Mouse (Mus musculus) lung, embryonic 16.5 days (tissue): ENCODE results near the gene Wnt2. TPM values are rescaled to one million over a fixed set of nuclear protein-coding genes. Genes with fewer than 3 reads are reported as not detected.
A peak's percentile ranks its signal among the peaks of the same experiment; 100 is the strongest.

Source experiments
- ATAC-seq: fragments of 200-750 bp; cut with Nextera tagmentation; 2 replicates; pipeline ENCODE4 v1.8.0; 2017; ENCODE audit warnings: low read depth, mild to moderate bottlenecking, moderate library complexity
- H3K27ac ChIP-seq: fragments of 300-500 bp; sonication (generic); 2 replicates; pipeline ENCODE4 v1.5.1; 2014; ENCODE audit warnings: mild to moderate bottlenecking, control low read depth, low read length
- H3K27me3 ChIP-seq: fragments of 300-500 bp; sonication (generic); 2 replicates; pipeline ENCODE4 v1.6.1; 2014; ENCODE audit warnings: low read depth, low read length, mixed read lengths; ENCODE audit not compliant: control insufficient read depth, insufficient read depth
- H3K36me3 ChIP-seq: fragments of 300-500 bp; sonication (generic); 2 replicates; pipeline ENCODE4 v1.6.1; 2014; ENCODE audit warnings: low read length; ENCODE audit not compliant: control insufficient read depth, insufficient read depth
- H3K4me1 ChIP-seq: fragments of 300-500 bp; sonication (generic); replicated peaks from 2 replicates; pipeline ENCODE4 v1.6.1; 2014; ENCODE audit warnings: low read length, mixed read lengths; ENCODE audit not compliant: control insufficient read depth, insufficient read depth
- H3K4me2 ChIP-seq: fragments of 300-500 bp; sonication (generic); 2 replicates; pipeline ENCODE4 v1.6.1; 2014; ENCODE audit warnings: low read depth, low read length, control low read depth
- H3K4me3 ChIP-seq: fragments of 300-500 bp; sonication (generic); 2 replicates; pipeline ENCODE4 v1.5.1; 2014; ENCODE audit warnings: mild to moderate bottlenecking, low read length, control low read depth
- H3K9ac ChIP-seq: fragments of 300-500 bp; sonication (generic); 2 replicates; pipeline ENCODE4 v1.6.1; 2014; ENCODE audit warnings: low read length, control low read depth
- H3K9me3 ChIP-seq: fragments of 300-500 bp; sonication (generic); 2 replicates; pipeline ENCODE4 v1.6.1; 2016; ENCODE audit warnings: low read length; ENCODE audit not compliant: control insufficient read depth
- WGBS: fragments of 180-500 bp; shearing (Covaris S2); extraction: QIAGEN DNeasy Blood & Tissue Kit; methylation state at CpG from one replicate; pipeline ENCODE4 v1.1.7; 2014; 5-methylcytosine and 5-hydroxymethylcytosine counted together
- polyA plus RNA-seq: library from polyadenylated mRNA; unstranded; fragments of >200 nt; fragmentation: Nextera tagmentation; extraction: Ambion mirVana; gene quantifications from 2 replicates; pipeline ENCODE4 v1.2.1, GENCODE M21; 2015

Wnt2 gene
- polyA plus RNA-seq, 1 experiment from 2014 or later: 76.8 TPM

DNA sequence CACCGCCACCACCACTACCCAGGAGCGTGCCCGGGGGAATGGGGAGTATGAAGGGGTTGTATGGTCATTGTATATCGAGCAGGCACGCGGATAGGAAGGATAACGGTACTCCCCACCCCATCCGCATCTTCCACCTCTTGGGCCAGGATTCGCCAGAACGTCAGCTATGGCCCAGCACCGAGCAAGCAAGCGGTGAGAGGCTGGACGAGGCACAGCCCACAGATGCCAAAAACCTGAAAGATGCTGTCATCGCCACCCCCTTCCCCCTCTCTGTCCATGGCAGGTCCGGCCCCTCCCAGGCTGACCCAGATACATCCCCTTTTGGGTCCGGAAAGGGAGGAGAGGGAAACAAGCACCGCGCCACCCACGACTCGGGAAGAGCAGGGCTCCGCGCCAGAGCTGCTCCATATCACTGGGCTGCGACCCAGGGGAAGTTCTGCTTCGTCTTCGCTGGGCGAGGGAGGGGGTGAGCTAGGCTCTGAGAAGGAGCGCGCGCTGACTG lies 1.2 kb upstream of the Wnt2 start:
- H3K4me3 ChIP-seq: peak overlapping the region; percentile 55
- no peaks in the 10 kb centered on the region for H3K36me3 ChIP-seq
- H3K4me2 ChIP-seq: peak overlapping the region; percentile 80
- ATAC-seq: peak; percentile 94
- peak overlapping the region; percentile 89 for H3K27ac ChIP-seq
- peaks cover 34% of the 10 kb centered on the region for H3K27me3 ChIP-seq
- 3% methylated on average over 29 of the region's 29 CpGs for WGBS
- no peaks in the 10 kb centered on the region for H3K9me3 ChIP-seq
- H3K4me1 ChIP-seq: peaks cover 12% of the 10 kb centered on the region
- H3K9ac ChIP-seq: peak overlapping the region; percentile 69

DNA sequence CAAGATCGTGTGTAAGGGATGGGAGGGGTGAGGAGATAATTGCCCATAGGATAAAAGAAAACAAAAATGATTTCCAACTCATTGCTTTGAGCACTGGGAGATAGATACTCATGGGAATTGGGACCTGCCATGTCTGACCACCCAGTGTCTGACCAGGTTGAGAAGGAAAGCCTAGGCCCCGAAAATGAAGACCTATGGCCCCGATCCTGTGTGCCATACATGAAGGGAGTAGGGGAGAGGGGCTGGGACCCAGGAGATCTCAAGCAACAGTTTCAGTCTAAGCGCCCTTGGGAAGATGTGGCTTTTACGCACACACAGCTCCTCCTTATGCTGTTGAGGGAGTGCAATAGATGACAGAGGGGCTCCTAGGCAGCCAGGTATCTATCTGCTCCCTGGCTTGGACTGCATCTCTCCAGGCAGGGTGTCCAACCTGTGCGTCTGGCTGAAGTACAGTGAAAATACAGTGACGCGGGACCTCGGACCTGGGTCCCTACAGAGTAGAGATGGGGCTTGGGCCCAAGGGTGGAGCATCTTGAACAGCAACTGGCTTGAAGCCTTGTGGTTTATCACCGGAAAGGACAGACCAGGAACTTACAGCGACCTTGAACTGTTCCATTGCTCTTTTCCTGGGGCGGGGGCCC lies 603 bp upstream of the Wnt2 start:
- Histone ChIP-seq H3K4me2 (peak overlapping the region; percentile 80), H3K27me3 (peaks cover 34% of the 10 kb centered on the region), H3K27ac (peak overlapping the region; percentile 89), H3K4me3 (peak overlapping the region; percentile 55), H3K9ac (peak overlapping the region; percentile 69), H3K36me3 (no peaks in the 10 kb centered on the region), H3K4me1 (peaks cover 12% of the 10 kb centered on the region), H3K9me3 (no peaks in the 10 kb centered on the region)
- WGBS: 10% methylated on average over 11 of the region's 12 CpGs
- peak; percentile 8; the same call in 1 of the 2 replicates for ATAC-seq

DNA sequence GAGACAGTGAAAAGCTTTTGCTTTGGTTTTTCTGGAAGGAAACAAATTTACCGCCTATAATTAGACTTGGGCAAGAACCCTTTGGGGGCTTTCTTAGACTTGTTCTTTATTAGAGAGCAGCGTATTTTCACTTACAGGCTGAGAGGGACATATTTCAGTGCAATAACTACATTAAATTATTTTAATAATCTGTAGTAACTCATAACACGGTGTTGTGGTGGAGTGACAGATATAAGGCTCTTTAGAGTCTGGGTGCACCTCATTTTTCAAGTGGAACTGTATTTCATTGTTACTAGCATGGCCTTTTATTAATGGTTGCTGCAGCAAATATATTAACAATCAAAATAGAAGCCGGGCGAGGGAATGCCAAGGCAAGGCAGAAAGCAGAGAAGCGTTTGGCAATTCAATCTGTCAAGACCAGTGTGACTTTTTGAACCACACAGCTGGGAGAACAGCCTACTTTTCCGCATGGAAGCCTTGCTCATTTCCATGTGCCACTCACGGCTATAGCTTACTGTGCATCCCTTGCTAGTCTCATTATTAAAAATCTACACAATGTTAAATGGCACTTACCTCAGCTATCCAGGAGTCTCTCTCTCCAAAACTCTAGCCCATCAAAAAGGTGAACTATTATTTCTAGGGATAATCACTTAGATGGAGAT lies 6.1 kb downstream of the Wnt2 start:
- no peak overlapping the region for H3K27ac ChIP-seq
- no peaks in the 10 kb centered on the region for H3K9me3 ChIP-seq
- 0 out of 2 replicates have a peak overlapping the region, but pooled peaks have one; percentile 2 for H3K4me2 ChIP-seq
- no peaks in the 10 kb centered on the region for H3K36me3 ChIP-seq
- no peak overlapping the region for H3K9ac ChIP-seq
- 79% methylated on average over 8 of the region's 8 CpGs for WGBS
- H3K27me3 ChIP-seq: peaks cover 6% of the 10 kb centered on the region; the same call in 1 of the 2 replicates
- H3K4me1 ChIP-seq: no peaks in the 10 kb centered on the region
- no peak overlapping the region for H3K4me3 ChIP-seq
- no peak for ATAC-seq

DNA sequence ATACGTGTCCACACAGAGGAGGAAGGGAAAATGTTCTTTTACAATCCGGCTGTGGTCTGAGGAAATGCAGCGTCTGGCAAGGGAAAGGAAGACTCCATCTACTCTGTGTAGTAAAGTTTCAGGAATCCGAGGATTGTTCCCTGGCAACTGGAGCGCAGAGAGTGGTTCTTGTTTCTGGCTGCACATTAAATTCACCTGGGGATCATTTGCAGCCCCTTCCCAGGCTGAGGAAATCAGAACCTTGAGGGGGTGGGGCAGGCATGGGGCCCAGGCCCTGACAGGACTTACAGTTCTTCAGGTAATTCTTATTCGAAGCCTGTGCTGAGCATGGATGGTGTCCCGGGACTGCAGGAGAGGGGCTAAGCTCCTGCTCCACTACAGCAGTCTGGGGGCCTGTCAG lies 17.0 kb downstream of the Wnt2 start:
- Histone ChIP-seq H3K27ac (no peak overlapping the region), H3K27me3 (no peaks in the 10 kb centered on the region), H3K4me1 (no peaks in the 10 kb centered on the region), H3K4me2 (no peak overlapping the region), H3K9me3 (no peaks in the 10 kb centered on the region), H3K4me3 (no peak overlapping the region), H3K36me3 (no peaks in the 10 kb centered on the region), H3K9ac (no peak overlapping the region)
- no peak for ATAC-seq
- WGBS: 72% methylated on average over 7 of the region's 7 CpGs

DNA sequence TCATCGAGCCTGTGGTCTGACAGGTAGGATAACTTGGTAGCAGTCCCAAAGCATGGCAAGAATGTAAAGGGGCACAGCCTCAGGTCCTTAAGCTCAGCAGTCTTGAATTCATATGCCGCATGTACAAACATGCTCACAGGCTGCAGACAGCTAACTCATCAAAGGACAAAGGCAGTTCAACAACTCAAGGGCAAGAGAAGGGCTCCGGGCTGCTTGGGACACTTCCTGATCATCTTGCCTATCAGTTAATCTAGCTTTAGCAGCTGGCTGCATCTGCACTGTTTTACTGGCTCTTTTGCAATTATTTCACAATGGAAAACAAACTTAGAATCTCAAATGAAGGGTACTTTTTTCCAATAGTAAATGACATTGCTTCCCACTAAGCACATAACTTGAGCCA lies 23.0 kb downstream of the Wnt2 start:
- ATAC-seq: peak; percentile 93
- H3K27ac ChIP-seq: peak overlapping the region; percentile 74
- H3K9me3 ChIP-seq: no peaks in the 10 kb centered on the region
- 33% methylated on average over 3 of the region's 3 CpGs for WGBS
- H3K4me3 ChIP-seq: no peak overlapping the region
- no peaks in the 10 kb centered on the region; the same call in 1 of the 2 replicates for H3K4me1 ChIP-seq
- no peaks in the 10 kb centered on the region for H3K36me3 ChIP-seq
- no peaks in the 10 kb centered on the region for H3K27me3 ChIP-seq
- no peak overlapping the region for H3K4me2 ChIP-seq
- no peak overlapping the region for H3K9ac ChIP-seq

DNA sequence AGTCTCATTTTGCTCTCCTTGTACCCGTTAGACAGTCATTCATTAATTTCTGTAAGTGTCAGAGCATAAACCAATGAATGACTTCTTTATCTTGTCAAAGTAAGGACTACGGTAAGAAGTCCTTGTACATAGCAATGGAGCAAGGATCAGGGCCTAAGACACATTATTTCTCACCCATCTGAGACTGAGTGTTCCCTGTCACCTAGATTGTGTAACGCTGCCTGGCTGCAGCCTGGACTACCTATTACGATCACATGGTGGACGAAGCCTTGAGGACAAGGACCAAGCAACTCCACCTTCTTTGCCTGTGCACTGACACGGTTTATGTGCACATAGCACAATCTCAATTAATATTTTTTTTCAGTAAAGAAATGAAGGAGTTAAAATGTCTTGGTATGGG lies 28.3 kb downstream of the Wnt2 start:
- H3K4me3 ChIP-seq: no peak overlapping the region
- no peaks in the 10 kb centered on the region for H3K27me3 ChIP-seq
- H3K4me1 ChIP-seq: no peaks in the 10 kb centered on the region; the same call in 1 of the 2 replicates
- H3K9ac ChIP-seq: no peak overlapping the region
- 77% methylated on average over 6 of the region's 6 CpGs for WGBS
- no peak overlapping the region for H3K27ac ChIP-seq
- no peak for ATAC-seq
- no peak overlapping the region for H3K4me2 ChIP-seq
- no peaks in the 10 kb centered on the region for H3K9me3 ChIP-seq
- no peaks in the 10 kb centered on the region for H3K36me3 ChIP-seq

DNA sequence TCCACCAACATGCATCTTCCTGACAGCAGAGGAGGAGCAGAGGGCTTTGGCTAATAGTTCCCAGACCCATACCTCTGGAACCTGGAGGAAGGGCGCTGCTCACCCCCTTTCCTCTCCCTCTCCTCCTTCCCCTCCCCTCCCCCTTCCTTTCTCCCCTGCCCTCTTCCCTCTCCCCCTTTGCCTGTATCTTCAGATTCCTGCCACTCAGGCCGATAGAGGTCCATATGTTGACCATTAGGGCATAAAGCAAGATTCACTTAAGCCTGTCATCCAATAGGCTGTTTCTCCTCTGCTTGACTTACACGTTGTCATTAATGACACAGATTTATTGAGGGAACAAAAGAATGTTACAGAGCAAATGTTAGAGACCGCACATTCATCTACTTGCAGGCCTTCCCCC lies 31.9 kb downstream of the Wnt2 start:
- Histone ChIP-seq H3K27ac (no peak overlapping the region; the same call in 1 of the 2 replicates), H3K9ac (no peak overlapping the region), H3K4me2 (no peak overlapping the region), H3K36me3 (no peaks in the 10 kb centered on the region), H3K4me3 (no peak overlapping the region), H3K4me1 (no peaks in the 10 kb centered on the region), H3K9me3 (no peaks in the 10 kb centered on the region), H3K27me3 (no peaks in the 10 kb centered on the region)
- ATAC-seq: no peak
- WGBS: 50% methylated on average over 4 of the region's 4 CpGs

DNA sequence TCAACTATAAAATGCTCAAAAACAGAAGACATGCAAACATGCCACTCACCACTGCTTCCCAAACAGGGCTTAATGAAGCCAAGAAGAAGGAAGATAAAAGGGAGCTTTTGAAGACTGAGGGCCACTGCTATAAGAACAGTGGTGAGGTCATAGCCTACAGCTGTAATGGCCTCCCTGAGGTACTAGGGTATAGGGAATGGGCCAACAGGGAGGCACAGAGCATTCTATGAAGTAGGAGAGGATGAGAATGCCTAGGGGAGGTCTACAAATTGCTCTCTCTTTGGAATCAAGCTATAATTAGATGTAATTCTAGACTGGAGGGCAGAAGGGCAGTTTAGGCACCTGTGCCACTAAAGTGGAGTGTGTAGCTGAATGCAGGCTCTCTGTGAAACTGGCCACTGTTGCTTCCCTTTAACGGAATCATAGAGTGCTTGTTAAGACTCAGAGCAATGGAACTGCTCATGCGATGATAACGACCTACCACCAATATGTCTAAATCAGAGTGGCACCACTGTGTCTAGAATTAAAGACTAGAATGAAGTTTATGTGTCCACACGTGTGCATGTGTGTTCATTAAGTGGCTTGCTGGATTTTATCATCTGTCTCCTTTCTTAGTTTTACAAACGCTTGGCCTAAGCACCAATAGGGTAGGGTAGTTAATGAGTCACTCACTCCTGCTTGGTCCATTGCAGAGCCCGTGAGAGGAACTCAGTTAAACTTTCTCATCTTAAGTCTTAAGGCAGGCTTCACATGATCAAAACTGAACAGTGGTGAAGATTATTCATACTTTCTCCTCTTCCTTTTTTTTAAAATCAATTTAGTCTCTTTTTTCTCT lies 35.2 kb downstream of the Wnt2 start:
- Histone ChIP-seq H3K4me3 (no peak overlapping the region), H3K27ac (no peak overlapping the region), H3K4me1 (no peaks in the 10 kb centered on the region; the same call in 1 of the 2 replicates), H3K9ac (no peak overlapping the region), H3K4me2 (no peak overlapping the region), H3K27me3 (no peaks in the 10 kb centered on the region), H3K36me3 (no peaks in the 10 kb centered on the region), H3K9me3 (no peaks in the 10 kb centered on the region)
- ATAC-seq: no peak
- 87% methylated on average over 6 of the region's 6 CpGs for WGBS

DNA sequence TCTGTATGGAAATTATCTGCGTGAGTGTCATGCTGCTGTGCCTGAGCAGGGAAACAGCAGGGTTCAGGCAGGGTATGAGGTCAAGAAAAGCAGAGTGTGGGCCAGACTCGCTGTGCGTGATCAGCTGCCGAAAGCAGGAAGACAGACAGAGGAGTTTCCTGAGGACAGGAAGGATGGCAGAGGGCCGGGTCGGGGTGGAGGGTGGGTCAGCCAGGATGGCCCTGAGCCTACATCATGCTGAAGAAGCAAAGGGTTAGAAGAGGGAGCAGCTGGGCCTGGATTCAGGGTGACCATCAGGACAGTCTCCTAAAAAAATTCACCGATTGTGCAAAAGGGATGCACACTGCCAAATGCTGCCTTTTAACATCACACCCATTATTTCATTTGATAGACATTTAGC lies 38.8 kb downstream of the Wnt2 start:
- WGBS: 40% methylated on average over 7 of the region's 7 CpGs
- ATAC-seq: peak; percentile 96

More for the DNA sequence above, 38.8 kb downstream of the Wnt2 start:
- Histone ChIP-seq H3K27ac (no peak overlapping the region), H3K4me2 (no peak overlapping the region), H3K27me3 (no peaks in the 10 kb centered on the region), H3K4me1 (no peaks in the 10 kb centered on the region; the same call in 1 of the 2 replicates), H3K9ac (no peak overlapping the region), H3K9me3 (no peaks in the 10 kb centered on the region), H3K4me3 (no peak overlapping the region), H3K36me3 (peaks cover under 1% of the 10 kb centered on the region; the same call in 1 of the 2 replicates)
